Mouse (Mus musculus) MN1 (cell line): ENCODE measurements around the gene Rnf114.
A peak's percentile ranks its signal among the peaks of the same experiment; 100 is the strongest.

Experiments
- DNase-seq: peaks from one replicate; pipeline ENCODE4 v3.0.0-alpha.2; 2016; ENCODE audit warnings: low spot score

Gene Rnf114

DNA sequence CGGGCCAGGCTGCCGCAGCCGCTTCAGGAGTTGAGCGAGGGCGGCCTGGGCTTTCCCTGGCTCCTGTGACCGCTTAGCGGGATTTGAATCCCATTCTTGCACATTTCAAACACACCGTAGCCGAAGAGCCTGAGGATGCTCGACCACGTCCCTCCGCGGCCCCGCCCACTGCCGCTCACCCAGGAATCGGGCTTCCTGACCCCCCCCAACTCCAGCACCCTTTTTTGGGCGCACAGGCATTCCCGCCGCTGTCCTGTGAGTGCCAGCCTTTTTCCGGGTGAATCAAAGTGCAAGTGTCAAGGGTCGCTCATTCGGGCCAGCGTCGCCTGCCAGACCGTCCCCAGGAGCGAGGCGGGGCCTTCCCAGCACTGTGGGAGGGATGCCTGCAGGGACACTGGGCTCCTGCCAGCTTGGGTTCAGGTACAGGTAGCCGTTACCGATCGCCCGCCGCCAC is 11.5 kb downstream of the Rnf114 start:
- peak; percentile 58 for DNase-seq

DNA sequence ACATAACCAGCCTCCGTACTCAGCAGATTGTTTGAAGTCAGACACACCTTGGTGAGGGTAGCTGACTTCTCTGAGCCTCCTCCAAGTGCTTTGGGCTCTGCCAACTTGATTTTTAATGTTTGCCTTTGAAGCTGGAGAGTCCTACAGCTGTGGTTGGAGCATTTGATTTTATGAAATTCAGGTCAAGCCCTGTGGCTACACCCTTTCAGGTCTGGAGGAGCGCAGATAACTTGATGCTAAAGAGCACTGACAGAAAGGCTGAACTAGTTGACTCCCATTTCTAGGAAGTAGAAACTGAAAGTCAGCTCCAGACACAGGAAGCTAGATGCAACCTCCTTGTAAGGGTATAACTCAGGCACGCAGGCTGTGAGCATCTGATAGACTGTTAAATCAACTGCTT is 12.7 kb downstream of the Rnf114 start:
- DNase-seq = no peak

GRCm38 (mm10) chr2:167506546-167507260 is 14.3 kb downstream of the Rnf114 start:
- no peak for DNase-seq

- no peak for DNase-seq
Measured at GRCm38 (mm10) chr2:167507719-167508385, 15.4 kb downstream of the Rnf114 start.

DNA sequence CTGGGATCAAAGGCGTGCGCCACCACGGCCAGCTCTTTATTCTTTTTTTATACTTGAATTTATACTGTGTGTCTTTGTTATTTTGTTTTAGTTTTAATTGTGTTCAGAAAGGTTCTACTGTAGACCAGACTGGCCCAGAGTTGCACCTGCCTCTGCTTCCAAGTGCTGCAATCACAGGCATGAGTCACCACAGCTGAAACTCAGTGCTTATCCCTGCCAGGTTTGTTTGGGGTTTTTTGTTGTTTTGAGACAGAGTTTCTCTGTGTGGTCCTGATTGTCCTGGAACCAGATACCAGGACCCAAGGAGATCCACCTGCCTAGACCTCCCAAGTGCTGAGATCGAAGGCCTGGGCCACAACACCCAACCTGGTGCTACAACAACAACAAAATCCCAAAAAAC is 16.1 kb downstream of the Rnf114 start:
- DNase-seq = no peak

- no peak for DNase-seq
Measured at GRCm38 (mm10) chr2:167510485-167510884, 18.0 kb downstream of the Rnf114 start.

DNA sequence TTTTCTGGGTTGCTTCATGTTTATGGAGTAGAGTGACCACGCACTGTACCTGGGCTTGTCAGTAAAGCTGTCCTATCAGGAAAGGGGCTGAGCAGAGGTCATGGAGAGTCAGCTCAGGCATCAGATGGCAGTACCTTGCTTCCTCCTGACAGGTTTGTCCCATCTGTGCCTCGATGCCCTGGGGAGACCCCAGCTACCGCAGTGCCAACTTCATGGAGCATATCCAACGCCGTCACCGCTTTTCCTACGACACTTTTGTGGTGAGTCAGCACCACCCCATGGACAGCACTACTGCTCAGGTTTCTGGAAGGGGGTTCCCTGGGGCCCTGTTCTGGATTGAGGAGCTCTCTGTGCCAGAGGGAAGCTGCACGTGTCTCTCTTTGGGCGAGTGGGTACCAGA is 19.9 kb downstream of the Rnf114 start:
- no peak for DNase-seq

DNA sequence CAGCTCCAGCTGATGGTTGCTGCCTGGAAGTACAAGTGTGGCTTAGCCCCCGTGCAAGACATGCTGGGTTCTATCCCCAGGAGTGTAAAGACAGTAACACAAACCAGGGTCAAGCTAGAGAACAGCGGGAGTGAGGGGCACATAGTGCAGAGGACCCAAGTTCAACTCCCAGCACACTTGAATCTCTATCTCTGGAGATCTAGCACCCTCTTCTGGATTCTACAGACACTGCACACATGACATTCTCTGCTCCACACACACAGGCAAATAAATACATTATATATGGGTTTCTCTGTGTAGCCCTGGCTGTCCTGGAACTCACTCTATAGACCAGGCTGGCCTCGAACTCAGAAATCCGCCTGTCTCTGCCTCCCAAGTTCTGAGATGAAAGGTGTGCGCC is 20.5 kb downstream of the Rnf114 start:
- DNase-seq = no peak

DNA sequence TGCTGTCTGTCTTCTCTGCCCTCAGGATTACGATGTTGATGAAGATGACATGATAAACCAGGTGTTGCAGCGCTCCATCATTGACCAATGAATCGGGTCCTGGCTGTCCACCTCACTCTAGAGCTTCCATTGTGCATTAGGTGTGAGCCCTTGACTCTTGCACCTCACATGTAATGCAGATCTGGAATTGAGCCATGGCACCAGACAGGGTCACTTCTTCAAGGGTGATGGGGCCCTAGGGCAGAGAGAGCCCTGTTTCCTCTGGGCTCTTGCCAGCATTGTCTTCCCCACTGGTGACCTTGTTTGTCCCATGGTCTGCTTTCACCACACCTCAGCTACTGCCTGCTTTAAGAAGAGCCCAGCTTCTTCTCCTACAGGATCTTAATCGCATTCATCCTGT is 22.2 kb downstream of the Rnf114 start:
- no peak for DNase-seq

GRCm38 (mm10) chr2:167515688-167516087 is 23.2 kb downstream of the Rnf114 start:
- no peak for DNase-seq

- DNase-seq = no peak
Measured at GRCm38 (mm10) chr2:167519606-167520252, 27.3 kb downstream of the Rnf114 start.

DNA sequence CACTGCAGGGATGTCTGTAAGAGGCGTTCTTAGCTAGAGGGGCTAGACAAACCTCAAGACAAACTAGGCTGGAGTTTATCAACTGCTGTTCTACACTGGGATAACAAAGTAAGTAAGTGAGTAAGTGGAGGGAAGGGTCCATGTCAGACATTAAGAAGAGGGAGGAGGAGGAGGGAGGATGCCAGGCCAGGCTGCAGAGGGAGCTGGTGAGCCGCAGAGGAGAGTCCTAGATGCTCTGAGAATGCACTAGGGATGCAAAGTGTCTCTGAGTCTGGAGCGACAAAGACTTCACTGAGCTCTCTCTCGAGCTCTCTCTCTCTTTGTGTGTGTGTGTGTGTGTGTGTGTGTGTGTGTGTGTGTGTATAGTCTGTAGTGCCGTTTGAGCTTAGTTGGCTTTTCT is 35.8 kb downstream of the Rnf114 start:
- peak; percentile 44 for DNase-seq

DNA sequence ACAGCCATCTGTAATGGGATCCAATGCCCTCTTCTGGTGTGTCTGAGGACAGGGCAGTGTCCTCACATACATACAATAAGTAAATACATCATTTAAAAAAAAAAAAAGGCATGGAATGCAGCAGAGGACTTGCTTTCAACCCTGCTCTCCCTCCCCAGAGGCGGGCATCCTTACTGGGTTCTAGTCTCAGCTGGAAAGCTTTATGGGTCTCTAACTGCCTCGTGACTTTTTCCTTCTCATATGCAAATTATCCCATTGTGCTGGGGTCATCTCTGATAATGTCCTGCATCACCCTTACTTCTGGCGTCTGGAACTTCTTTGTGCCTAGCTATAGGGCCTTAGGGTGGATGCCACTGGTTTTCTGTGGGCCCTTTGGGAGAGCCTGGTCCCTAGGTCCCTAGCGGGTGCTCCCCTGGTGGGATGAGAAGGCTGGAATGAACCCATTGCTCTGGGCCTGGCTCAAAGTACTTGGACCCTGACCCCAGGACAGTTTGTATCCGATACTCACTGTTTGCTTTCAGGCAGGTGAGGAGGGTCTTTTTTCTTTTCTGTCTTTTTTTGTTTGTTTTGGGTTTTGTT is 37.6 kb downstream of the Rnf114 start:
- no peak for DNase-seq

DNA sequence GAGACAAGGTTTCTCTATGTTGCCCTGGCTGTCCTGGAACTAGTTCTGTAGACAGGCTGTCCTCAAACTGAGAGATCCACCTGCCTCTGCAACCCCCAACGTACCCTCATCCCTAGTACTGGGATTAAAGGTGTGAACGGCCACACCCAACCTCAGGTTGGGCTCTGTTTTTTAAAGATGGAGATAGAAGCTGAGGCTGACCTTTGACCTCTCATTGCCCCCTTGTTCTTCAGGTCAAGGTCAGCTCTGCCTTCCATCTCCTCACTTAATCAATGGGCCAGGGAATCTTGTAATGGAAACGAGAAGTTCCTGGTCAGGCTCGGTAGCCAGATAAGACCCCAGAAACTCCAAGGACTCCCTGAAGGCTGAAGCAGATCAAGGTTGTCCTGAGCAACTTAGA is 38.1 kb downstream of the Rnf114 start:
- no peak for DNase-seq

DNA sequence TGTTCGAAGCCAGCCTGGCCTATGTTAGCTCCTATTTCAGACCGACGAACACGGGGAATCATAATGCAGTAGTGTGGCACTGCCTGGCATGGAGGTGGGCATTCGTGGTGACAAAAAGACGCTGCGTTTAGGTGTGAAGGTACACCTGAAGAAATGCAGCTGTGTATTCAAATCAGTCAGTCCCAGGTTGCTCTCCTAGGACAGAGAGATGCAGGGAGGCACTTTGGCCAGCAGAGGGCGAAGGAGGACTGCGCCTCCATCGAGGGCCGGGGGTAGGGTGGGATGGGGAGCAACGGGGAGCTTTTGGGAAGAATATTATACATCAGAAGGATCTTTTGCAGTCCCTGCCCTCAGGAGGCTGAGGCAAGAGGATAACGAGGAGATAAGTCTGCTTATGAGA is 39.7 kb downstream of the Rnf114 start:
- DNase-seq = peak; percentile 60

GRCm38 (mm10) chr2:167533880-167534279 is 41.4 kb downstream of the Rnf114 start:
- DNase-seq = no peak

GRCm38 (mm10) chr2:167536320-167536945 is 44.0 kb downstream of the Rnf114 start:
- no peak for DNase-seq

- peak; percentile 18 for DNase-seq
Measured at GRCm38 (mm10) chr2:167537476-167538297, 45.2 kb downstream of the Rnf114 start, which contains the start of gene Snai1. Gene Snai1 (plus strand): TSS chr2:167538195.

GRCm38 (mm10) chr2:167538671-167539306 is 46.3 kb downstream of the Rnf114 start:
- DNase-seq = no peak

DNA sequence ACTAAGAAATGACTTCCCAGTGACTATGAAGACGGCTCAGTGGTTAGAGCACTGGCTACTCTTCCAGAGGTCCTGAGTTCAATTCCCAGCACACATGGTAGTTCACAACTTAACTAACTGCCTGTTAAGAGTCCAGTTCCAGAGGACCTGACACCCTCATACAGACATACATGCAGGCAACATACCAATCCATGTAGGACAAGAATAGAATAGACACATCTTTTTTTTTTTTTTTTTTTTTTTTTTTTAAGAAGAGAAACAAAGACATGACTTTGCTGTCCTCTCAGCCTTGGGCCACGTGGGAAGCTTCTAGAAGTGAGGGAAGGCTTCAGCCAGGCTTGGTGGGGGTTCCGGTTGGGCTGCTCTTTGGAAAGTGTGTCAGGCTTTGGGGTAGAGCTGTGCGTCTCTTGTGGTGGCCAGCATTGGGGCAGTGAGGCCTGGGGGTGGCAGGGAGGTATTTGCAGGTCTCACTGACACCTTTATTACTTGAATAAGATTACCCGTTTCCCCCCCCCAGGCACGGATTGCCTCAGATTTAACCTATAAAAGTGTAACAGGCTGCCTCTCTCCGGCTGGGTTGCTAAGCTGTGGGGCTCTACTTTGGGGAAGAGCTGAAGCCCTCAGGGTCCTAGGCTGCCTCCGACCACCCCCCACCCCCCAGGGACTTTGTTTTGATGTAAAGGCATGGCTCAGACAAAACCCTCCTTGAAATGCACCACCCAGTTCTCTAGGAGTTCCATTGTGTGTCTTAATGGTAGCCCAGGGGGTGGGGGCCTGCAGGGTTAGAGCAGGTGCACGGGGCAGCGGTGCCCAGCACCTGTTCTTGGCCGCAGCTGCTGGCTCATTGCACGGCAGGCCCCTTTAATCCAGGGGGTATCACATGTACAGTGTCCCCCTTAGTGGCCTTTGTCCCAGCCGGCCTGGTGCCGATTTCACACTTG is 47.4 kb downstream of the Rnf114 start:
- no peak for DNase-seq
